Mouse (Mus musculus) adrenal gland, postnatal 4 days (tissue): ENCODE measurements around the gene Gpr85. TPM values are rescaled to one million over a fixed set of nuclear protein-coding genes. Genes with fewer than 3 reads are reported as not detected.

Experiments
- DNase-seq, 2 experiments: peaks; one replicate each; pipeline ENCODE4 v3.0.0; 2021 to 2022; ENCODE audit warnings: low spot score in 2 of 2, mixed read lengths in 2 of 2
- total RNA-seq, 2 experiments: library from RNA; stranded (reverse); gene quantifications; 2 replicates each; pipeline ENCODE4 v1.2.3; 2021

Gene Gpr85
- total RNA-seq, 2 experiments from 2014 or later: 3.0 to 3.9 TPM

DNA sequence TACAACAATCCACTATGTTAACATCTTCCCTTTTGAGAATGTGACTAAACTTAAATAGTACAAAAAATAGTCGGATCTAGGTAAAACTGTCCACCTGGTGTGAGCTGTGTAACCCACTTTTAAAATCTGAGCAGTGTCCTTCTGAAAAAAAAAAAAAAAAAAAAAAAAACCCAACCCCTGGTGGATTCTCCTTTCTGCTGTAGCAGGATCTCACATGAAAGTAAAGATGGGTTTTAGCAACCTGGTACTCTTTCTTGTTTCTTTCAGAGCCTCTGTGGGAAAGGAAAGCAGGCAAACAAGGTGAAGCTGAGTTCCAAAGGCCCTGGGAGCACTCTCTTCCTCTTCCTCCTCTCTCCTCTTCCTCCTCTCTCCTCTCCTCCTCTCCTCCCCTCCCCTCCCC, 10.9 kb downstream of the Gpr85 start:
- DNase-seq: no peak

- no peak for DNase-seq
Measured at GRCm38 (mm10) chr6:13816661-13817060, 23.1 kb downstream of the Gpr85 start.

DNA sequence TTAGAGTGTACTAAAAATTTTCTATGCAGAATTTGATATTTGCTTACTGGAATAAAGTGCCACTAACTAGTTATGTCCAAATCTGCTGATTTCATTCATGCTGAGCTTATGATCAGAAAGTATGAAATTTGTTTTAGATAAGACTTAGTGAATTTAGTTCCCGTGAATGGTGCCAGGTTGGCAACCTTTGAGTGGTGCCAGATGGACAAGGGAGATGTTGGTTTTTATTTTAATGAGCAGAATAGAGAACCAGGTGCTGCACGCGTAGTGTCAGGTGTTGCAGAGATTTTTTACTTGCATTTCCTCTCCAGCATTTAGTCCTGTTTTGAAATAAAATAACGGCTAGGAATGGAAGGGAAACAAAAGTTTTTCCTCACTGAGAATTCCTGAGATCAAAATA, 27.6 kb downstream of the Gpr85 start:
- DNase-seq: no peak

GRCm38 (mm10) chr6:13800071-13800470, 39.7 kb downstream of the Gpr85 start:
- no peak for DNase-seq

DNA sequence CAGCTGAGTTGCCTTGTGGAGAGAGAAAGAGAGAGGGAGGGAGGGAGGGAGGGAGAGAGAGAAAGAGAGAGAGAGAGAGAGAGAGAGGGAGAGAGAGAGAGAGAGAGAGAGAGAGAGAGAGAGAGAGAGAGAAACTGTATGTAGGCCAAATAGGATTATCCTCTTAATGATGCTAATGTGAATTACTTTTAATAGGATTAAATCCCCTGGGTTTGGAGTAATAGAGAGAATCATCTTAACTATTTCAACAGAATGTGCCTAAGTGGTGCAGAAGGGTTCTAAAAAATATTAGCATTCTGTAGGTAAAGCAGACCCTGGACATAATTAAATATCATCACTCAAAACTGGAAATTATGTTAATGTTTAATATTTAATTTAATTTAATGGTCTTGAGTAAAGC, 42.4 kb downstream of the Gpr85 start:
- no peak for DNase-seq

Other genes with a start within 250 kb of the Gpr85 start
- gene Tmem168, start 231.8 kb downstream of the Gpr85 start, total RNA-seq: 10 to 100 TPM; 30.4 to 31.3 TPM
- 10 to 100 TPM; 16.9 to 17.0 TPM for gene Bmt2, start 162.0 kb downstream of the Gpr85 start, total RNA-seq
- 10 to 100 TPM; 41.2 to 42.1 TPM for gene 2610001J05Rik, start 31.6 kb upstream of the Gpr85 start, total RNA-seq